Mouse (Mus musculus) forebrain, embryonic 12.5 days (tissue): ENCODE measurements at regions not wholly inside any gene's neighbourhood (a gene's known extent, or its start where the extent isn't known, plus 50 kb on each side); places are given as distances from the start of the nearest gene placed in this dataset.

Experiments
- ATAC-seq: fragments of 200-750 bp; cut with Nextera tagmentation; 2 replicates; pipeline ENCODE4 v1.8.0; 2017; ENCODE audit warnings: moderate TSS enrichment; ENCODE audit not compliant: low FRiP score
- H3K27ac ChIP-seq: fragments of 300-500 bp; sonication (generic); 2 replicates; pipeline ENCODE4 v1.5.1; 2016; ENCODE audit warnings: mild to moderate bottlenecking
- H3K27me3 ChIP-seq: fragments of 300-500 bp; sonication (generic); 2 replicates; pipeline ENCODE4 v1.6.1; 2016; ENCODE audit warnings: mild to moderate bottlenecking
- H3K36me3 ChIP-seq: fragments of 300-500 bp; sonication (generic); replicated peaks from 2 replicates; pipeline ENCODE4 v1.6.1; 2016; ENCODE audit warnings: mild to moderate bottlenecking
- H3K4me1 ChIP-seq: fragments of 300-500 bp; sonication (generic); 2 replicates; pipeline ENCODE4 v1.6.1; 2016
- H3K4me2 ChIP-seq: fragments of 300-500 bp; sonication (generic); 2 replicates; pipeline ENCODE4 v1.6.1; 2016; ENCODE audit warnings: mild to moderate bottlenecking, moderate library complexity
- H3K4me3 ChIP-seq: fragments of 300-500 bp; sonication (generic); replicated peaks from 2 replicates; pipeline ENCODE4 v1.5.1; 2016; ENCODE audit warnings: mild to moderate bottlenecking
- H3K9ac ChIP-seq: fragments of 300-500 bp; sonication (generic); 2 replicates; pipeline ENCODE4 v1.6.1; 2016; ENCODE audit warnings: mild to moderate bottlenecking
- H3K9me3 ChIP-seq: fragments of 300-500 bp; sonication (generic); 2 replicates; pipeline ENCODE4 v1.6.1; 2016
- WGBS: fragments of 180-500 bp; shearing (Covaris S2); methylation state at CpG from one replicate; pipeline ENCODE4 v1.1.7; 2016; 5-methylcytosine and 5-hydroxymethylcytosine counted together

DNA sequence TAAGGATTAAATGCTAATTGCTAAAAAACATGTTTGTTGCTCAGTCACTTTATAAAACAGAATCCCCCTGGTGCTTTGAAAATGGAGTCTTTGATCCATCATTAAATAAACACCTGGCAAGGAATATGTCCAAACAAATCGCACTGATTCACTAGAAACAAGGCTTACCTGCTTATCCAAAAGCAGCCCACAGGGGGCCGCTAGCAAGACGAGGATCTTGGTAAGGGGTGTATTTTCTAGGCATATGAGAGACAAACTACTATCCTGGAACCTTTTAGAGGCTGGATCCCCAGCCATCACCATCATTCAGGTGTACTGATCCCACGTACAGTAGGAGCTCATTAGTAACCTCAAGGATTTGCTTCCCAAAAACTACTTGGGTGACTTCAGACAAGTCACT is 201.2 kb downstream of the Gpam start:
- H3K4me1 ChIP-seq, result no peaks in the 10 kb centered on the region
- H3K4me2 ChIP-seq, result no peak overlapping the region
- no peak overlapping the region for H3K9ac ChIP-seq
- H3K36me3 ChIP-seq, result no peaks in the 10 kb centered on the region
- no peak for ATAC-seq
- WGBS, result 71% methylated on average over 4 of the region's 4 CpGs
- no peak overlapping the region for H3K4me3 ChIP-seq
- no peaks in the 10 kb centered on the region for H3K9me3 ChIP-seq
- H3K27ac ChIP-seq, result no peak overlapping the region
- no peaks in the 10 kb centered on the region for H3K27me3 ChIP-seq

GRCm38 (mm10) chr19:54919597-54919996 is 207.4 kb downstream of the Gpam start:
- Histone ChIP-seq H3K4me1 (no peaks in the 10 kb centered on the region), H3K36me3 (no peaks in the 10 kb centered on the region), H3K9me3 (no peaks in the 10 kb centered on the region), H3K27me3 (no peaks in the 10 kb centered on the region), H3K9ac (no peak overlapping the region), H3K4me3 (no peak overlapping the region), H3K4me2 (no peak overlapping the region), H3K27ac (no peak overlapping the region)
- ATAC-seq, result no peak
- WGBS, result 59% methylated on average over 6 of the region's 6 CpGs

- Histone ChIP-seq H3K4me3 (no peak overlapping the region), H3K27me3 (no peaks in the 10 kb centered on the region), H3K36me3 (no peaks in the 10 kb centered on the region), H3K9me3 (no peaks in the 10 kb centered on the region), H3K27ac (no peak overlapping the region), H3K4me2 (no peak overlapping the region), H3K4me1 (no peaks in the 10 kb centered on the region; the same call in 1 of the 2 replicates), H3K9ac (no peak overlapping the region)
- no peak for ATAC-seq
- WGBS, result 87% methylated on average over 5 of the region's 5 CpGs
Measured at GRCm38 (mm10) chr19:54893622-54894021, 233.4 kb downstream of the Gpam start.

DNA sequence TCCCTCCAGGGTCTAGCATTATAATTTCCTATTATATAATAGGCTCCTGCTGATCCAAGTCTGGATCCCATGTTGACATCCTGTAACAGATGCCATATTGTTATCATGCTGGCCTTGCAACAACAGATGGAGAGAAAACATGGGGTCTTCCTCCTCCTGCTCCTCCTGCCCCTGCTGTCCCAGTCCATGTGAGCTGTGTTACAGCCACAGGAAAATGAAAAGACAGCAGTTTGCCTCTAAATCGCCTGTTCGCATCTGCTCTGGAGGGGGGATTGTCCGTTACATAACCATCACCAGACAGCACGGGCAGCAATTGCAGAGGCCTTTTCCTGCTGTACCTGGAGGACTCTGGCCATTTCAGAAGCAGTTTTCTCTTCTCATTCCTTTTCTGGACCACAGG is 260.0 kb downstream of the Gpam start:
- no peak for ATAC-seq
- no peaks in the 10 kb centered on the region for H3K36me3 ChIP-seq
- 83% methylated on average over 4 of the region's 4 CpGs for WGBS
- H3K27me3 ChIP-seq, result no peaks in the 10 kb centered on the region
- H3K9ac ChIP-seq, result no peak overlapping the region
- H3K4me1 ChIP-seq, result no peaks in the 10 kb centered on the region
- 0 out of 2 replicates have a peak, but pooled peaks cover 2% of the 10 kb centered on the region for H3K9me3 ChIP-seq
- H3K27ac ChIP-seq, result no peak overlapping the region
- no peak overlapping the region for H3K4me2 ChIP-seq
- H3K4me3 ChIP-seq, result no peak overlapping the region

- Histone ChIP-seq H3K4me1 (no peaks in the 10 kb centered on the region), H3K36me3 (no peaks in the 10 kb centered on the region), H3K27ac (no peak overlapping the region), H3K9ac (no peak overlapping the region), H3K4me3 (no peak overlapping the region), H3K27me3 (no peaks in the 10 kb centered on the region), H3K4me2 (no peak overlapping the region), H3K9me3 (no peaks in the 10 kb centered on the region)
- ATAC-seq, result no peak
- 69% methylated on average over 2 of the region's 2 CpGs for WGBS
Measured at GRCm38 (mm10) chr19:54855190-54855589, 271.8 kb downstream of the Gpam start.

DNA sequence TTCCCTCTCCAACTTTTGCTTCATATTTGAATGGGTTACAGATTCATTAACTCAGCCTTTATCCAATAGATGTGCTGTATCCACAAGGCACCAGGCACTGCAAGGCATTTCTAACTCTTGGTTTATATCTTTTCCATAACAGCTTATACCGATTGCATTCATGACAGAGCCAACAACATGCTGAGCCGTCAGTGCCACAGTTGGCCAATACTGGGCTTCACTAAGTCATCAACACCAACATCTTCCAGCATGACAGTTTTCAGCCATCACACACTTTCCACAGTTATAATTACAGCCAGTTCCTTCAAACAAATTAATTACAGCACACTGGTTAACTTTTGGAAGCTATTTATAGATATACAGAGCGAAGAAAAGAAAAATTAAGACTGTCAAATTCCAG is 288.8 kb downstream of the Gpam start:
- Histone ChIP-seq H3K4me1 (no peaks in the 10 kb centered on the region), H3K9ac (no peak overlapping the region), H3K9me3 (no peaks in the 10 kb centered on the region), H3K27ac (no peak overlapping the region), H3K4me2 (no peak overlapping the region), H3K27me3 (no peaks in the 10 kb centered on the region), H3K4me3 (no peak overlapping the region), H3K36me3 (no peaks in the 10 kb centered on the region)
- ATAC-seq, result no peak
- WGBS, result 89% methylated on average over 3 of the region's 3 CpGs

DNA sequence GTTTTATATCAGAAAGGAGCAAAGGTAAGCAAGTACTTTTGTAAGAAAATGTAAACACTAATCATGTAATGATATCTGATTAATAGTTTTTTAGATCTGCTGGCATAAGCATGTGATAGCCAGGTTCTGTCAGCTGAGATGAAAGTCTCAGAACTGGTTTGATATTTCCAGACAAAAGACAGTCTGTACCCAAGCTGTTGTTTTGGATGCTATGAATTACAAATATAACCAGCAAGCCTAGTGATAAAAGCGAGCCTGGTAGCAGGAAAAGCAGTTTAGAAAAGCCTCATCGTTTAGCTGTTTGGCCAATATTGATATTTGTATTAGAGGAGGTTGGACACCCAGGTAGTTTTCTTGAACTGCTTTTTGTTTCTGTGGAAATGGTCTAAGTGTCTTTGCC is 290.6 kb downstream of the Gpam start:
- no peaks in the 10 kb centered on the region for H3K4me1 ChIP-seq
- WGBS, result 89% methylated on average over 2 of the region's 2 CpGs

DNA sequence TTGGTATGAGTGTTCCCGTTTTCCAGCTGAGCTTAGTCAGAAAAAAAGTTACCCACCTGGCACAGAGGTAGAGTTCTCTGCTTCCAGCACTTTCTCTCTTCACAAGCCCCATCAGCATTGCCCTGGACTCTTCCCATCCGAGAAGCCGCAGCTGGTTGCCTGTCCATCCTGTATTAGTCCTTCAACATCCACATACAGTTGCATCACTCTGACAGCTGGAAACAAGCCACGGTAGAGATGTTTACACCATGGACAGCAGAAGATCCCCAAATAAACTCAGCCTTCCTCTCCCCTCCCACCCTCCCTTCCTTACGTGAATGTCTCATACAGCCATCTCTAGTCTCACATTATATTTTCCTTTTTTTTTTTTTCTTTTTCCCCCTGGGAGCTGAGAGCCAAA is 304.9 kb downstream of the Gpam start:
- ATAC-seq, result no peak
- 57% methylated on average over 5 of the region's 5 CpGs for WGBS
- Histone ChIP-seq H3K27ac (no peak overlapping the region), H3K4me1 (0 out of 2 replicates have a peak, but pooled peaks cover 2% of the 10 kb centered on the region), H3K9ac (no peak overlapping the region), H3K4me2 (no peak overlapping the region), H3K27me3 (no peaks in the 10 kb centered on the region), H3K36me3 (no peaks in the 10 kb centered on the region), H3K4me3 (no peak overlapping the region), H3K9me3 (no peaks in the 10 kb centered on the region)

More for the DNA sequence above, 290.6 kb downstream of the Gpam start:
- ATAC-seq, result no peak
- H3K4me2 ChIP-seq, result no peak overlapping the region
- H3K27me3 ChIP-seq, result no peaks in the 10 kb centered on the region
- H3K9ac ChIP-seq, result no peak overlapping the region
- H3K36me3 ChIP-seq, result no peaks in the 10 kb centered on the region
- no peak overlapping the region for H3K4me3 ChIP-seq
- H3K27ac ChIP-seq, result no peak overlapping the region
- no peaks in the 10 kb centered on the region for H3K9me3 ChIP-seq

DNA sequence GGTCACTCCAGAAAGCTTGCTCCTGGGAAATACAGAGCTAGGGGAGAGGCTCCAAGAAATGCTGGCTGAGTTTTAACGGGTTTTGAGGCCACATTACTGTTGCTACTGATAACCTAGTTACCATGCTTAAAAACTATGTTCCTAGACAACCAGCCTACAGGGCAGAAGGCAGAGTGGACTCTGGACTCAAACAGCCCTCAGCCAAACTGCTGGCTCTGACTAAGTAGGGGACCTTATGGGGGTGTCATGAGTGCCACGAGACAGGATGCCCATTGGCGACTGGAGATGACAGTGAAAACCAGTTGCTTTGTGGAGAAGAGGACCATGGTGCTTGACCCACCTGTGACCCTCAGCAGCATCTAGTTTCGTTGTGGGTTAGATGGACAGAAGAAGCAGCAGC is 306.5 kb downstream of the Gpam start:
- Histone ChIP-seq H3K9me3 (no peaks in the 10 kb centered on the region), H3K27me3 (no peaks in the 10 kb centered on the region), H3K36me3 (no peaks in the 10 kb centered on the region), H3K4me2 (no peak overlapping the region), H3K27ac (no peak overlapping the region), H3K9ac (no peak overlapping the region), H3K4me3 (no peak overlapping the region), H3K4me1 (0 out of 2 replicates have a peak, but pooled peaks cover 2% of the 10 kb centered on the region)
- ATAC-seq, result no peak
- 91% methylated on average over 4 of the region's 4 CpGs for WGBS

DNA sequence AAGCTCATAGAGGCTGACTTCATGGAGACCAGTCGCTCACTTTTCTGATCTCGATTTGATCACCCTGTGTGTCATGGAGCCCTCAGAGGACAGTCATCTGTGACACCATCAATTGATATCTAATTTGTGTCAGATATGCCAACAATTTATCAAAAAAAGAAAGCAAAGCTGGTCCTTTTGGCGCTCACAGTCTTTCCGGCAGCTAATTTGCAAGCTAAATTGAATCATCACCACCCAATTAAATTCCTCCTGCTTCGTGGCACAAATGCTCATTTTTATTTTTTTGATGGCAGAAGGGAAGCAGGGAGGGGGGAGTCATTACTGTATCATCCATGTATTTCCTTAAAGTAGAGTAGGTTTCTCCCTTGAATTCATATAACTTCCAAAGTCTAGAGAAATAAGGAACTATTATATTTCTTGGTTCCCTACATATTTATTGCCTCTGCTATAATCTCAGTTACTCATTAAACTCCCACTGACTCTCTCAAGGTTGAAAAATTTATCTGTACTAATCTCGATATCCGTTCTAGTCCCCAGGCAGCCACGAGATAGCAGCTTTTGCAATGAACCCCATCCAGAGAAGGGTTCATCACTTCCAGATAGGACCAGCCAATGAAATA is 325.8 kb downstream of the Gpam start:
- no peaks in the 10 kb centered on the region for H3K4me1 ChIP-seq
- H3K27me3 ChIP-seq, result no peaks in the 10 kb centered on the region
- no peak overlapping the region for H3K9ac ChIP-seq
- 79% methylated on average over 8 of the region's 8 CpGs for WGBS
- H3K36me3 ChIP-seq, result no peaks in the 10 kb centered on the region
- H3K4me2 ChIP-seq, result no peak overlapping the region
- no peak overlapping the region for H3K27ac ChIP-seq
- no peaks in the 10 kb centered on the region for H3K9me3 ChIP-seq
- H3K4me3 ChIP-seq, result no peak overlapping the region
- ATAC-seq, result no peak

- H3K4me2 ChIP-seq, result no peak overlapping the region
- no peaks in the 10 kb centered on the region for H3K36me3 ChIP-seq
- H3K27me3 ChIP-seq, result no peaks in the 10 kb centered on the region
- WGBS, result 64% methylated on average over 3 of the region's 3 CpGs
- H3K27ac ChIP-seq, result no peak overlapping the region
- H3K4me1 ChIP-seq, result peaks cover 3% of the 10 kb centered on the region
- no peak overlapping the region for H3K4me3 ChIP-seq
- no peak overlapping the region for H3K9ac ChIP-seq
- no peaks in the 10 kb centered on the region for H3K9me3 ChIP-seq
- no peak for ATAC-seq
Measured at GRCm38 (mm10) chr19:54787171-54787570, 339.9 kb downstream of the Gpam start.

GRCm38 (mm10) chr19:54783729-54784128 is 343.3 kb downstream of the Gpam start:
- Histone ChIP-seq H3K27me3 (no peaks in the 10 kb centered on the region), H3K27ac (no peak overlapping the region), H3K4me2 (no peak overlapping the region), H3K4me3 (no peak overlapping the region), H3K9me3 (no peaks in the 10 kb centered on the region), H3K36me3 (no peaks in the 10 kb centered on the region), H3K9ac (no peak overlapping the region), H3K4me1 (peaks cover 3% of the 10 kb centered on the region)
- ATAC-seq, result no peak
- WGBS, result 78% methylated on average over 1 of the region's 1 CpGs

DNA sequence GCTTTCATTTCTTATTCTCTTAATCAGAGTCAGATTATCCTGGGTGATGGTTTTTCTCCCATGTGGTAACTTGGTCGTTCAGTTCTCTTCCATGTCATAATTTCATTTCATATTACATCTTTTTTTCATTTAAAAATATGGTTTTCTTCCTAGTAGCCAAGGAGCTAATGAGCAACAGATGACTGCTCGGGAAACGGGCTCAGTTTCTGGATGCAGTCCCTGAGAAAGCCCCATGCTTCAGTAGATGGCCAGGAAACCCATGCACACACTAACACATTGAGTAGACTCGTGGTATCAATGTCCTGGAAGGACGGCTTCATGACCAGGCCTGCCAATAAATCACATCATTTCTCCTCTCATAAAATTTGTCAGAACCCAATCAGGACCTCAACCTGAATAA is 369.3 kb downstream of the Gpam start:
- no peak for ATAC-seq
- no peak overlapping the region for H3K27ac ChIP-seq
- no peaks in the 10 kb centered on the region for H3K4me1 ChIP-seq
- WGBS, result 79% methylated on average over 5 of the region's 5 CpGs
- H3K4me2 ChIP-seq, result no peak overlapping the region
- H3K9ac ChIP-seq, result no peak overlapping the region
- H3K36me3 ChIP-seq, result no peaks in the 10 kb centered on the region
- H3K4me3 ChIP-seq, result no peak overlapping the region
- no peaks in the 10 kb centered on the region for H3K9me3 ChIP-seq
- H3K27me3 ChIP-seq, result no peaks in the 10 kb centered on the region
